Mouse (Mus musculus) heart, embryonic 14.5 days (tissue): ENCODE results near the gene Dis3l2. TPM values are rescaled to one million over a fixed set of nuclear protein-coding genes. Genes with fewer than 3 reads are reported as not detected.

ENCODE experiments used
- ATAC-seq: fragments of 200-750 bp; cut with Nextera tagmentation; 2 replicates; pipeline ENCODE4 v1.8.0; 2017; ENCODE audit warnings: low read depth, moderate TSS enrichment; ENCODE audit not compliant: insufficient number of reproducible peaks, insufficient read depth, low FRiP score
- H3K27ac ChIP-seq, 2 experiments: fragments of 200-500 bp in 1 of 2; fragments of 300-500 bp in 1 of 2; sonication (generic) in 1 of 2; replicated peaks in 1 of 2; 2 replicates each; pipeline ENCODE4 v1.5.1; 2012 to 2014; ENCODE audit warnings: low read depth in 2 of 2, low read length in 2 of 2, control low read depth in 1 of 2, mild to moderate bottlenecking in 1 of 2, mixed read lengths in 1 of 2; ENCODE audit not compliant: control insufficient read depth in 1 of 2, insufficient read depth in 1 of 2
- H3K27me3 ChIP-seq: fragments of 300-500 bp; sonication (generic); 2 replicates; pipeline ENCODE4 v1.6.1; 2014; ENCODE audit warnings: mild to moderate bottlenecking, low read length, control low read depth; ENCODE audit not compliant: control insufficient read depth, insufficient read depth
- H3K36me3 ChIP-seq: fragments of 300-500 bp; sonication (generic); 2 replicates; pipeline ENCODE4 v1.6.1; 2014; ENCODE audit warnings: mild to moderate bottlenecking, control low read depth, low read length, mixed read lengths; ENCODE audit not compliant: control insufficient read depth, insufficient read depth
- H3K4me1 ChIP-seq, 2 experiments: fragments of 200-500 bp in 1 of 2; fragments of 300-500 bp in 1 of 2; sonication (generic) in 1 of 2; 2 replicates each; pipeline ENCODE4 v1.6.1; 2012 to 2014; ENCODE audit warnings: low read length in 2 of 2, control low read depth in 1 of 2, mixed read lengths in 1 of 2; ENCODE audit not compliant: control insufficient read depth in 2 of 2, insufficient read depth in 2 of 2
- H3K4me2 ChIP-seq: fragments of 300-500 bp; sonication (generic); 2 replicates; pipeline ENCODE4 v1.6.1; 2014; ENCODE audit warnings: mild to moderate bottlenecking, low read length
- H3K4me3 ChIP-seq, 2 experiments: fragments of 200-500 bp in 1 of 2; fragments of 300-500 bp in 1 of 2; sonication (generic) in 1 of 2; 2 replicates each; pipeline ENCODE4 v1.5.1; 2012 to 2014; ENCODE audit warnings: low read length in 2 of 2, mild to moderate bottlenecking in 2 of 2, control low read depth in 1 of 2, low read depth in 1 of 2, moderate library complexity in 1 of 2; ENCODE audit not compliant: control insufficient read depth in 1 of 2, insufficient read depth in 1 of 2
- H3K9ac ChIP-seq: fragments of 300-500 bp; sonication (generic); 2 replicates; pipeline ENCODE4 v1.6.1; 2014; ENCODE audit warnings: mild to moderate bottlenecking, low read length
- H3K9me3 ChIP-seq: fragments of 300-500 bp; sonication (generic); 2 replicates; pipeline ENCODE4 v1.6.1; 2016; ENCODE audit warnings: low read length, control low read depth; ENCODE audit not compliant: control insufficient read depth
- WGBS: fragments of 180-500 bp; shearing (Covaris S2); extraction: QIAGEN DNeasy Blood & Tissue Kit; methylation state at CpG from one replicate; pipeline ENCODE4 v1.1.7; 2014; 5-methylcytosine and 5-hydroxymethylcytosine counted together
- polyA plus RNA-seq: library from polyadenylated mRNA; unstranded; fragments of >200 nt; fragmentation: Nextera tagmentation; extraction: Ambion mirVana; gene quantifications from 2 replicates; pipeline ENCODE4 v1.2.1, GENCODE M21; 2014

Dis3l2 gene
- polyA plus RNA-seq, 1 experiment from 2014 or later, result 16.3 TPM

DNA sequence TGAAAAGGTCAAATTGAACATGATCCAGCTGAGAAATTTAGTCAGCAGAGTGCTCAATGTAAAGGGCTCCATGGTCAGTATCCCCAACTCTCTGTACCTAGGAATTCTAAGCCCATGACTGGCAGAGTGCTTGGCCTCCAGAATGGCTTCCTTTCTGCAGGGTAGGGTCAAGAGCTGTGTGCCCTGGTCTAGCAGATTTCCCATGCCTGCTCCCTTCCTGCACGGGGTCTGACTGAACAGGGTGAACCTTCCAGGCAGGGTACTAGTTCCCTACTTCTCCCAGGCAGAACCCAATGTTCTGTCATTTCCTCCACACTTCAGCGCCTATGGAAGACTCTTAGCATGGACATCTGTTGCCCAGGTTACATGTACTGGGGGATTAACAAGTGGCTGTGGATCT, 97.6 kb downstream of the Dis3l2 start:
- ATAC-seq, result no peak
- WGBS, result 90% methylated on average over 2 of the region's 2 CpGs
- Histone ChIP-seq H3K4me3 (no peak overlapping the region), H3K4me1 (no peaks in the 10 kb centered on the region), H3K27me3 (no peaks in the 10 kb centered on the region), H3K27ac (no peak overlapping the region), H3K36me3 (no peaks in the 10 kb centered on the region), H3K9me3 (no peaks in the 10 kb centered on the region), H3K9ac (no peak overlapping the region), H3K4me2 (no peak overlapping the region)

GRCm38 (mm10) chr1:86811756-86812155, 108.1 kb downstream of the Dis3l2 start:
- H3K27ac ChIP-seq, result no peak overlapping the region
- 58% methylated on average over 3 of the region's 3 CpGs for WGBS
- H3K4me1 ChIP-seq, result no peaks in the 10 kb centered on the region
- H3K4me2 ChIP-seq, result no peak overlapping the region
- no peaks in the 10 kb centered on the region for H3K9me3 ChIP-seq
- no peak overlapping the region for H3K4me3 ChIP-seq
- no peaks in the 10 kb centered on the region for H3K36me3 ChIP-seq
- ATAC-seq, result no peak
- no peaks in the 10 kb centered on the region for H3K27me3 ChIP-seq
- H3K9ac ChIP-seq, result no peak overlapping the region

- 32% methylated on average over 1 of the region's 1 CpGs for WGBS
- no peak overlapping the region for H3K9ac ChIP-seq
- H3K36me3 ChIP-seq, result no peaks in the 10 kb centered on the region
- H3K4me3 ChIP-seq, result no peak overlapping the region
- ATAC-seq, result no peak
- H3K4me2 ChIP-seq, result no peak overlapping the region
- no peaks in the 10 kb centered on the region for H3K4me1 ChIP-seq
- no peak overlapping the region for H3K27ac ChIP-seq
- H3K27me3 ChIP-seq, result no peaks in the 10 kb centered on the region
- no peaks in the 10 kb centered on the region for H3K9me3 ChIP-seq
Observed at GRCm38 (mm10) chr1:86822266-86822665, 118.7 kb downstream of the Dis3l2 start.

DNA sequence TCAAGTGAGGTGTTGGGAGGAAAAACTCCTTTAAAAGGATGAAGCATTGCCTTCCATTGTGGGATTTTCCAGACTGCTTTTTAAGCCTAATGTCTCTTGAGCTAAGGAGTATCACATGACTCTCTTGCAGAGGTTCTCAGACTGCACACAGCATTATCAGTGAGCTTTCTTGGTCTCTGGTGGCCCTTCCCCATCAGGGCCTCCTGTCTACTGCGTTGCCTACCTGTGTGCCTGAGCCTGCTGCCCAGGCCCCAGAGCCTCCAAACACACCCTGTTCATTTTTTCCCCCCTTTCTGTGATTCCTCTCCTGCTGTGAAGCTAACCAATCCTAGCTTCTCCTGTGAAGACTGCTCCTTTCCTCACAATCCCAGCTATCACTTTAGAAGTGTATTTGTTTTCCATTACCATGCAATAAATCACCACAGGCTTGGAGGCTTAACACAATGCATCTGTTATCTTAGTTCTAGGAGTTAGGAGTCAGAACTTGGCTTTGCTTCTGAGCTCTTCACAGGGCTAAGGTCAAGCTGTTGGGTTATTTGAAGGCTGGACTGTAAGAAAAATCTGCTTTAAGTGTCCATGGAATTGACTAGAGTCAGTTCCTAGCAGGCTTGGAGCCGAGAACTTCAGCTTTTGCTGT, 130.9 kb downstream of the Dis3l2 start:
- Histone ChIP-seq H3K4me3 (no peak overlapping the region), H3K4me2 (no peak overlapping the region), H3K36me3 (no peaks in the 10 kb centered on the region), H3K4me1 (peaks cover 2 to 15% of the 10 kb centered on the region in 2 experiments), H3K27me3 (no peaks in the 10 kb centered on the region), H3K27ac (0 out of 4 replicates have a peak overlapping the region, but pooled peaks of 1 of the 2 experiments have one; percentile 0), H3K9ac (no peak overlapping the region), H3K9me3 (no peaks in the 10 kb centered on the region)
- no peak for ATAC-seq
- WGBS, result 53% methylated on average over 2 of the region's 2 CpGs

- Histone ChIP-seq H3K27ac (0 out of 4 replicates have a peak overlapping the region, but pooled peaks of 1 of the 2 experiments have one; percentile 0), H3K27me3 (no peaks in the 10 kb centered on the region), H3K4me2 (no peak overlapping the region), H3K4me3 (no peak overlapping the region), H3K9me3 (no peaks in the 10 kb centered on the region), H3K4me1 (peaks cover 2 to 15% of the 10 kb centered on the region in 2 experiments), H3K9ac (no peak overlapping the region), H3K36me3 (no peaks in the 10 kb centered on the region)
- WGBS, result 44% methylated on average over 2 of the region's 2 CpGs
- no peak for ATAC-seq
Observed at GRCm38 (mm10) chr1:86834988-86835387, 131.4 kb downstream of the Dis3l2 start.

DNA sequence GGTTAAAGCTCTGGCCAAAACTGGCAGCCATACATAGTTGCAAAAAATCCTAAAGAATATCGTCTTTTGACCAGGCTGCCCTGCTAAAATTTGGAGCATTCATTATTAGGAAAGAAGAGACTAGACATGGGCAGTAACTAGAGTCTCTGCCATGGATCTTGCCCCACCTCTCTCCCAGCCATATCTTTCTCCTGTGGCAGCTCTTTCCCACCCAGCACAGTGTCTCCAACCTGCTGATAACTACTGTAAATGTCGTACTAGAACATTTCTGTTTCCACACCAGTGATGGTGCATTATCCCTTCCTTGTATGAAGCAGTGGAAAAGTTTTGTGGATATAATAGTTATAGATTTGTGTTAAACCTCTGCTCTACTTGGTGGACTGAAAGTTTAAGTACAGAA, 147.1 kb downstream of the Dis3l2 start:
- ATAC-seq, result no peak
- Histone ChIP-seq H3K4me2 (no peak overlapping the region), H3K9ac (no peak overlapping the region), H3K4me3 (no peak overlapping the region), H3K4me1 (no peaks in the 10 kb centered on the region), H3K36me3 (no peaks in the 10 kb centered on the region), H3K9me3 (no peaks in the 10 kb centered on the region), H3K27me3 (no peaks in the 10 kb centered on the region), H3K27ac (no peak overlapping the region)
- WGBS, result 57% methylated on average over 2 of the region's 2 CpGs

DNA sequence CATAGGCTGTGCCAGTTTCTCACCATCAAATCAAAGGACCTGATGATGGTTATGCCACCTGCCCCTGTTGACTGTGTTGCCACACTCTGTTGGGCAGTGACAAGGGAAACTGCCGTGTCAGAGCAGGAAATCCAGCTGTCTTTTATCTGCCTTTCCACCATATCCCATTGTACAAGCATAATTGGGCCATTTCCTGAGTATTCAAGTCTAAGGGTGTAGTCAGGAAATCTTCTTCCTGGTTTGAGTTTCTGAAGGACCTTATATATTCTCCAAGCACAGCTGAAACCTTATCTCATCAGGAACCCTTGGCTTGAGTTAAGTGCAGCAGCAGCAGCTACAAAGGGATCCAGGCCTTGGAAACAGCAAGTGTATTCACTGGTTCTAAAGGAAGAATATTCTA, 155.3 kb downstream of the Dis3l2 start:
- H3K4me2 ChIP-seq, result no peak overlapping the region
- no peak overlapping the region for H3K9ac ChIP-seq
- 43% methylated on average over 1 of the region's 1 CpGs for WGBS
- H3K4me3 ChIP-seq, result no peak overlapping the region
- no peaks in the 10 kb centered on the region for H3K27me3 ChIP-seq
- no peaks in the 10 kb centered on the region for H3K9me3 ChIP-seq
- no peaks in the 10 kb centered on the region for H3K36me3 ChIP-seq
- 0 out of 2 replicates have a peak, but pooled peaks have one; percentile 54 for ATAC-seq
- H3K4me1 ChIP-seq, result peaks cover 6 to 8% of the 10 kb centered on the region in 2 experiments; a peak in 2 of 4 replicates
- H3K27ac ChIP-seq, result no peak overlapping the region; a peak in 1 of 4 replicates

GRCm38 (mm10) chr1:86859371-86859770, 155.8 kb downstream of the Dis3l2 start:
- H3K36me3 ChIP-seq, result no peaks in the 10 kb centered on the region
- peak overlapping the region; percentile 47 to 69 for H3K27ac ChIP-seq

More at GRCm38 (mm10) chr1:86859371-86859770, 155.8 kb downstream of the Dis3l2 start:
- no peak overlapping the region for H3K4me2 ChIP-seq
- H3K4me1 ChIP-seq, result peaks cover 6 to 8% of the 10 kb centered on the region in 2 experiments; a peak in 2 of 4 replicates
- 14% methylated on average over 1 of the region's 1 CpGs for WGBS
- no peaks in the 10 kb centered on the region for H3K27me3 ChIP-seq
- no peak overlapping the region for H3K4me3 ChIP-seq
- no peak overlapping the region for H3K9ac ChIP-seq
- no peak for ATAC-seq
- no peaks in the 10 kb centered on the region for H3K9me3 ChIP-seq
